Mouse (Mus musculus) WW6 (cell line): ENCODE results near the gene Tns3.
"Not testable (repeated sequence)": the region's sequence is repeated elsewhere in the genome, so short reads cannot be mapped to it uniquely, and the experiment has no call there.

Source experiments
- DNase-seq: peaks from one replicate; pipeline ENCODE4 v3.0.0-alpha.2; 2013; ENCODE audit warnings: low read depth, low spot score

The Tns3 gene

GRCm38 (mm10) chr11:8622668-8623067 is 41.7 kb downstream of the Tns3 start:
- DNase-seq: no peak

GRCm38 (mm10) chr11:8619111-8619510 is 45.2 kb downstream of the Tns3 start:
- not testable (repeated sequence) for DNase-seq

- DNase-seq: no peak
These were observed 46.0 kb downstream of the Tns3 start for GRCm38 (mm10) chr11:8618301-8618700.

GRCm38 (mm10) chr11:8615436-8615835 is 48.9 kb downstream of the Tns3 start:
- no peak for DNase-seq

GRCm38 (mm10) chr11:8610456-8610855 is 53.9 kb downstream of the Tns3 start:
- no peak for DNase-seq

GRCm38 (mm10) chr11:8609873-8610272 is 54.5 kb downstream of the Tns3 start:
- DNase-seq: no peak

- DNase-seq: no peak
These were observed 57.2 kb downstream of the Tns3 start for GRCm38 (mm10) chr11:8607123-8607522.

GRCm38 (mm10) chr11:8604789-8605569 is 59.4 kb downstream of the Tns3 start:
- DNase-seq: peak; percentile 73

GRCm38 (mm10) chr11:8602606-8603005 is 61.7 kb downstream of the Tns3 start:
- DNase-seq: no peak

GRCm38 (mm10) chr11:8601411-8601821 is 62.9 kb downstream of the Tns3 start:
- no peak for DNase-seq

- DNase-seq: no peak
These were observed 68.7 kb downstream of the Tns3 start for GRCm38 (mm10) chr11:8595642-8596041.

GRCm38 (mm10) chr11:8593172-8593571 is 71.2 kb downstream of the Tns3 start:
- DNase-seq: no peak

- DNase-seq: no peak
These were observed 73.1 kb downstream of the Tns3 start for GRCm38 (mm10) chr11:8591271-8591670.

GRCm38 (mm10) chr11:8589226-8589905 is 75.0 kb downstream of the Tns3 start:
- DNase-seq: no peak

- no peak for DNase-seq
These were observed 76.4 kb downstream of the Tns3 start for GRCm38 (mm10) chr11:8587941-8588340.

GRCm38 (mm10) chr11:8586996-8587644 is 77.2 kb downstream of the Tns3 start:
- DNase-seq: no peak

GRCm38 (mm10) chr11:8586374-8586773 is 78.0 kb downstream of the Tns3 start:
- DNase-seq: no peak

- DNase-seq: no peak
These were observed 78.6 kb downstream of the Tns3 start for GRCm38 (mm10) chr11:8585686-8586085.

GRCm38 (mm10) chr11:8584925-8585324 is 79.4 kb downstream of the Tns3 start:
- DNase-seq: no peak

- DNase-seq: no peak
These were observed 80.0 kb downstream of the Tns3 start for GRCm38 (mm10) chr11:8584307-8584706.

GRCm38 (mm10) chr11:8583137-8583536 is 81.2 kb downstream of the Tns3 start:
- DNase-seq: no peak

GRCm38 (mm10) chr11:8582101-8582920 is 82.0 kb downstream of the Tns3 start:
- DNase-seq: no peak
